Mouse (Mus musculus): ENCODE measurements around the gene Pltp. TPM values are rescaled to one million over a fixed set of nuclear protein-coding genes. Genes with fewer than 3 reads are reported as not detected.

Gene Pltp
- polyA plus RNA-seq, 1 experiment from 2014 or later = 22.9 TPM

GRCm38 (mm10) chr2:164792400-164793190 is 64.9 kb downstream of the Pltp start:
- Histone ChIP-seq H3K4me1 (ENCODE audit: control insufficient read depth, insufficient read depth, low read length) (0 out of 2 replicates have a peak, but pooled peaks cover 2% of the 10 kb centered on the region), H3K9ac (ENCODE audit: low read length) (no peak overlapping the region), H3K9me3 (ENCODE audit: control insufficient read depth, low read length) (no peaks in the 10 kb centered on the region), H3K4me3 (ENCODE audit: low read depth, low read length) (no peak overlapping the region), H3K4me2 (ENCODE audit: low read depth, severe bottlenecking) (no peak overlapping the region; the same call in 1 of the 2 replicates), H3K36me3 (ENCODE audit: control insufficient read depth, insufficient read depth, low read length) (no peaks in the 10 kb centered on the region; the same call in 1 of the 2 replicates), H3K27ac (replicated peaks; ENCODE audit: low read depth, low read length) (no peak overlapping the region), H3K27me3 (ENCODE audit: control insufficient read depth, insufficient read depth, low read length) (no peaks in the 10 kb centered on the region)
- 93% methylated on average over 12 of the region's 12 CpGs for WGBS
- no peak for ATAC-seq (ENCODE audit: insufficient number of reproducible peaks, low FRiP score, low TSS enrichment, low read depth)
- DNase-seq (ENCODE audit: low spot score) = no peak

GRCm38 (mm10) chr2:164791841-164792261 is 65.7 kb downstream of the Pltp start:
- no peaks in the 10 kb centered on the region for H3K27me3 ChIP-seq (ENCODE audit: control insufficient read depth, insufficient read depth, low read length)
- ATAC-seq (ENCODE audit: insufficient number of reproducible peaks, low FRiP score, low TSS enrichment, low read depth) (no peak), DNase-seq (ENCODE audit: low spot score) (no peak)
- H3K4me1 ChIP-seq (ENCODE audit: control insufficient read depth, insufficient read depth, low read length) = 0 out of 2 replicates have a peak, but pooled peaks cover 2% of the 10 kb centered on the region
- no peaks in the 10 kb centered on the region for H3K9me3 ChIP-seq (ENCODE audit: control insufficient read depth, low read length)
- no peak overlapping the region for H3K4me3 ChIP-seq (ENCODE audit: low read depth, low read length)
- H3K9ac ChIP-seq (ENCODE audit: low read length) = no peak overlapping the region
- 95% methylated on average over 18 of the region's 18 CpGs for WGBS
- no peaks in the 10 kb centered on the region; the same call in 1 of the 2 replicates for H3K36me3 ChIP-seq (ENCODE audit: control insufficient read depth, insufficient read depth, low read length)
- H3K4me2 ChIP-seq (ENCODE audit: low read depth, severe bottlenecking) = no peak overlapping the region
- H3K27ac ChIP-seq (replicated peaks; ENCODE audit: low read depth, low read length) = no peak overlapping the region

- no peak for ATAC-seq (ENCODE audit: insufficient number of reproducible peaks, low FRiP score, low TSS enrichment, low read depth)
- Histone ChIP-seq H3K27me3 (ENCODE audit: control insufficient read depth, insufficient read depth, low read length) (no peaks in the 10 kb centered on the region), H3K4me3 (ENCODE audit: low read depth, low read length) (no peak overlapping the region), H3K9ac (ENCODE audit: low read length) (no peak overlapping the region), H3K4me2 (ENCODE audit: low read depth, severe bottlenecking) (no peak overlapping the region), H3K27ac (replicated peaks; ENCODE audit: low read depth, low read length) (no peak overlapping the region), H3K4me1 (ENCODE audit: control insufficient read depth, insufficient read depth, low read length) (0 out of 2 replicates have a peak, but pooled peaks cover 2% of the 10 kb centered on the region), H3K36me3 (ENCODE audit: control insufficient read depth, insufficient read depth, low read length) (no peaks in the 10 kb centered on the region; the same call in 1 of the 2 replicates), H3K9me3 (ENCODE audit: control insufficient read depth, low read length) (no peaks in the 10 kb centered on the region)
- 81% methylated on average over 4 of the region's 4 CpGs for WGBS
- DNase-seq (ENCODE audit: low spot score) = no peak
These were observed 67.1 kb downstream of the Pltp start for GRCm38 (mm10) chr2:164790451-164790850.

Other genes with a start within 250 kb of the Pltp start
- gene Wfdc6b, start 244.2 kb downstream of the Pltp start, polyA plus RNA-seq (2014; fragmentation: Nextera tagmentation; extraction: Ambion mirVana) = not detected in 2 replicates
- gene Wfdc8, start 244.1 kb downstream of the Pltp start, polyA plus RNA-seq (2014; fragmentation: Nextera tagmentation; extraction: Ambion mirVana) = not detected in 2 replicates
- not detected in 2 replicates for gene Wfdc16, start 218.9 kb downstream of the Pltp start, polyA plus RNA-seq (2014; fragmentation: Nextera tagmentation; extraction: Ambion mirVana)
- gene Wfdc10, start 201.7 kb downstream of the Pltp start, polyA plus RNA-seq (2014; fragmentation: Nextera tagmentation; extraction: Ambion mirVana) = not detected in 2 replicates
- gene Wfdc9, start 201.1 kb downstream of the Pltp start, polyA plus RNA-seq (2014; fragmentation: Nextera tagmentation; extraction: Ambion mirVana) = not detected in 2 replicates
- not detected in 2 replicates for gene Wfdc11, start 183.6 kb downstream of the Pltp start, polyA plus RNA-seq (2014; fragmentation: Nextera tagmentation; extraction: Ambion mirVana)
- 0.60 TPM in 1 of 2 replicates, not detected in the other for gene Wfdc13, start 172.6 kb downstream of the Pltp start, polyA plus RNA-seq (2014; fragmentation: Nextera tagmentation; extraction: Ambion mirVana)
- gene Spint4, start 159.2 kb downstream of the Pltp start, polyA plus RNA-seq (2014; fragmentation: Nextera tagmentation; extraction: Ambion mirVana) = not detected in 2 replicates
- gene Spint5, start 142.4 kb downstream of the Pltp start, polyA plus RNA-seq (2014; fragmentation: Nextera tagmentation; extraction: Ambion mirVana) = not detected in 2 replicates
- 0.55 and 1.0 TPM in 2 replicates for gene Wfdc3, start 111.8 kb downstream of the Pltp start, polyA plus RNA-seq (2014; fragmentation: Nextera tagmentation; extraction: Ambion mirVana)
- gene Dnttip1, start 111.7 kb downstream of the Pltp start, polyA plus RNA-seq (2014; fragmentation: Nextera tagmentation; extraction: Ambion mirVana) = 87.0 and 96.4 TPM in 2 replicates
- gene Ube2c, start 87.8 kb downstream of the Pltp start, polyA plus RNA-seq (2014; fragmentation: Nextera tagmentation; extraction: Ambion mirVana) = 634 and 636 TPM in 2 replicates
- gene Tnnc2, start 77.7 kb downstream of the Pltp start, polyA plus RNA-seq (2014; fragmentation: Nextera tagmentation; extraction: Ambion mirVana) = 13.8 and 14.6 TPM in 2 replicates
- 9.9 and 14.6 TPM in 2 replicates for gene Snx21, start 71.9 kb downstream of the Pltp start, polyA plus RNA-seq (2014; fragmentation: Nextera tagmentation; extraction: Ambion mirVana)
- 12.0 and 12.3 TPM in 2 replicates for gene Acot8, start 52.8 kb downstream of the Pltp start, polyA plus RNA-seq (2014; fragmentation: Nextera tagmentation; extraction: Ambion mirVana)
- gene Zswim3, start 52.6 kb downstream of the Pltp start, polyA plus RNA-seq (2014; fragmentation: Nextera tagmentation; extraction: Ambion mirVana) = 11.0 and 11.8 TPM in 2 replicates
- gene Zswim1, start 35.0 kb downstream of the Pltp start, polyA plus RNA-seq (2014; fragmentation: Nextera tagmentation; extraction: Ambion mirVana) = 22.3 and 22.4 TPM in 2 replicates
- not detected in 2 replicates for gene Spata25, start 29.2 kb downstream of the Pltp start, polyA plus RNA-seq (2014; fragmentation: Nextera tagmentation; extraction: Ambion mirVana)
- gene Ctsa, start 24.8 kb downstream of the Pltp start, polyA plus RNA-seq (2014; fragmentation: Nextera tagmentation; extraction: Ambion mirVana) = 95.8 and 104 TPM in 2 replicates
- gene Neurl2, start 24.3 kb downstream of the Pltp start, polyA plus RNA-seq (2014; fragmentation: Nextera tagmentation; extraction: Ambion mirVana) = 5.9 and 6.1 TPM in 2 replicates
- 71.5 and 76.6 TPM in 2 replicates for gene Pcif1, start 21.6 kb upstream of the Pltp start, polyA plus RNA-seq (2014; fragmentation: Nextera tagmentation; extraction: Ambion mirVana)
- 12.1 and 16.3 TPM in 2 replicates for gene Zfp335, start 54.0 kb upstream of the Pltp start, polyA plus RNA-seq (2014; fragmentation: Nextera tagmentation; extraction: Ambion mirVana)
- 0.21 and 0.47 TPM in 2 replicates for gene Mmp9, start 83.1 kb upstream of the Pltp start, polyA plus RNA-seq (2014; fragmentation: Nextera tagmentation; extraction: Ambion mirVana)
- 0.87 and 0.92 TPM in 2 replicates for gene Slc12a5, start 103.1 kb upstream of the Pltp start, polyA plus RNA-seq (2014; fragmentation: Nextera tagmentation; extraction: Ambion mirVana)
- 81.2 and 85.2 TPM in 2 replicates for gene Ncoa5, start 177.2 kb upstream of the Pltp start, polyA plus RNA-seq (2014; fragmentation: Nextera tagmentation; extraction: Ambion mirVana)
- 9.1 and 11.1 TPM in 2 replicates for gene Cd40, start 197.9 kb upstream of the Pltp start, polyA plus RNA-seq (2014; fragmentation: Nextera tagmentation; extraction: Ambion mirVana)
- not detected in 2 replicates for gene 1700025C18Rik, start 233.0 kb upstream of the Pltp start, polyA plus RNA-seq (2014; fragmentation: Nextera tagmentation; extraction: Ambion mirVana)